Mouse (Mus musculus): Measurements from ENCODE around the gene H60c.
"Not testable (repeated sequence)": the region's sequence is repeated elsewhere in the genome, so short reads cannot be mapped to it uniquely, and the experiment has no call there.

DNA sequence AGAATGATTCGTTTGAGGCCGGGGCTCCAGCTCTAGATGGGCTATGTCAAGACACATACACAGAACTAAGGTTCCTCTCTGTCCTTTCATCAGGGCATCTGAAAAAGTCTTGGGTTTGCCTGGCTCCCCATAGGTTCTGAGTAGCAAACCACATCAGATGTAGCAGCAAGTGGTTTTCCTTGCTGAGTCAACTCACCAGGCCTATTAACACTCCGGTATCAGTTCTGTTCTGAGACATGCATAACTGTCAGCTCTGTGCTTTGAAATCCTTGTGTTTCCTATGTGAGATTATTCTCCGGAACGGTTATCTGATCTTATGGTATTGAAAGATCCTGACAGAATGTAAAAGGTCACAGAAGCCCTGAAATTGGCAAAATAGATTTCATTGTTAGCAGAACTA is 29.1 kb downstream of the H60c start:
- not testable (repeated sequence) for TF ChIP-seq POLR2A (IDR thresholded peaks at IDR 0.05; ENCODE audit: borderline replicate concordance, control insufficient read depth, low read depth, low read length); CTCF (IDR thresholded peaks at IDR 0.05; ENCODE audit: control insufficient read depth, insufficient read depth, low read length)

All from bone marrow, adult 2 months (tissue).